Mouse (Mus musculus) yolk sac, embryonic 10.5 days (tissue): ENCODE measurements at regions not wholly inside any gene's neighbourhood (a gene's known extent, or its start where the extent isn't known, plus 50 kb on each side); places are given as distances from the start of the nearest gene placed in this dataset.

Source experiments
- DNase-seq: peaks from one replicate; pipeline ENCODE4 v3.0.0-alpha.2; 2017; ENCODE audit warnings: low spot score

GRCm38 (mm10) chr6:13523463-13524202 is 84.3 kb downstream of the Tmem168 start:
- no peak for DNase-seq

- DNase-seq: no peak
These were observed 93.8 kb downstream of the Tmem168 start for GRCm38 (mm10) chr6:13514126-13514525.

- DNase-seq: no peak
These were observed 131.3 kb downstream of the Tmem168 start for GRCm38 (mm10) chr6:13476493-13477129.

- no peak for DNase-seq
These were observed 158.6 kb downstream of the Tmem168 start for GRCm38 (mm10) chr6:13449160-13449787.

GRCm38 (mm10) chr6:13413768-13414167 is 189.0 kb upstream of the Vwde start:
- DNase-seq: no peak

- no peak for DNase-seq
These were observed 188.3 kb upstream of the Vwde start for GRCm38 (mm10) chr6:13413092-13413491.

GRCm38 (mm10) chr6:13384469-13384868 is 159.7 kb upstream of the Vwde start:
- no peak for DNase-seq

GRCm38 (mm10) chr6:13383211-13383610 is 158.4 kb upstream of the Vwde start:
- peak; percentile 12 for DNase-seq

- DNase-seq: no peak
These were observed 156.1 kb upstream of the Vwde start for GRCm38 (mm10) chr6:13380819-13381218.

GRCm38 (mm10) chr6:13379727-13380126 is 155.0 kb upstream of the Vwde start:
- no peak for DNase-seq

GRCm38 (mm10) chr6:13373896-13374295 is 149.1 kb upstream of the Vwde start:
- no peak for DNase-seq

GRCm38 (mm10) chr6:13369709-13370296 is 145.0 kb upstream of the Vwde start:
- no peak for DNase-seq
